Mouse (Mus musculus) olfactory bulb, adult 2 months (tissue): Measurements from ENCODE around the gene Olfr111.

ENCODE experiments used
- CTCF ChIP-seq: fragments of 200-500 bp; IDR thresholded peaks from 2 replicates; pipeline ENCODE4 v1.5.1; 2012; ENCODE audit warnings: low read depth, mild to moderate bottlenecking, low read length, moderate library complexity; ENCODE audit not compliant: insufficient read depth
- POLR2A ChIP-seq: fragments of 200-500 bp; IDR thresholded peaks from 2 replicates; pipeline ENCODE4 v1.6.1; 2012; ENCODE audit warnings: mild to moderate bottlenecking, low read depth, low read length, moderate library complexity; ENCODE audit not compliant: insufficient read depth

- TF ChIP-seq CTCF: no peak
- no peak for TF ChIP-seq POLR2A
Measured at GRCm38 (mm10) chr17:37543800-37544435, 36.1 kb downstream of the Olfr111 start.
